Mouse (Mus musculus) lung, adult 18-20 months (tissue): ENCODE results near the gene Rims3.
A peak's percentile ranks its signal among the peaks of the same experiment; 100 is the strongest.

ENCODE experiments used
- DNase-seq, 2 experiments: peaks; one replicate each; pipeline ENCODE4 v3.0.0; 2022; ENCODE audit warnings: mixed read lengths in 2 of 2

Rims3 gene

DNA sequence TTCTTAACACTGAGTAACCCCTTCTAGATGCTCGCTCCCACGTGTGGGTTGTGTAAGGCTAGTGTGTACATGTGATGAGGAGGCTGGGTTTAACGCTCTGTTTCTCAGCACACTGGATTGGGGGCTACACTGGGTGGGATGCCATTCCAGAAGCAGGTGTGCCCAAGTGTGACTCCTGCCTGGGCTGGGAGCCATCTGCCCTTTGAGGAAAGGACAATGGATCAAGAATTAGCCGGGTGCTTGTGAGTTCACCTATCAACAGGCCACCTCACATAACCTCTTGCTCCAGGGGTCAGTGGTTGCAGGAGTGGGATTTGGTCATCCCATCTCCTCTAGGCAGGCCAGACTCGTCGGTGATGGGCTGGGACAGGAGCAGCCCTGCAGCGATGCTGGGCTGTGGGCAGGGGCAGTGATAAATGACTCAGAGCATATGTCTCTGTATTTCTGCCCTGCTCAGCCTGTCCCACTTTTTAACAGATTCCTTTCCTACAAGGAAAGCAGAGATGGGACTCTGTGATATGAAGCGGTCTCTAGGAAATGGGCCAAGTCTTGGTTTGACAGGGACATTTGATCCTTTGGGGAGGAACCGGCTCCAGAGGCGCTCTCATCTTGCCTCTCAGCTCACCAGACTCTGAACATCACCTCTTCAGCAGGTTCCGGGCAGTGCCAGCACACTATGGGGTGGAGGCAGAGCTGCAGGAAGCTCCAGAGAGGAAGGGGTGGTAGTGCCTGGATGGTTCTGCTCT, 39.2 kb downstream of the Rims3 start:
- no peak for DNase-seq

DNA sequence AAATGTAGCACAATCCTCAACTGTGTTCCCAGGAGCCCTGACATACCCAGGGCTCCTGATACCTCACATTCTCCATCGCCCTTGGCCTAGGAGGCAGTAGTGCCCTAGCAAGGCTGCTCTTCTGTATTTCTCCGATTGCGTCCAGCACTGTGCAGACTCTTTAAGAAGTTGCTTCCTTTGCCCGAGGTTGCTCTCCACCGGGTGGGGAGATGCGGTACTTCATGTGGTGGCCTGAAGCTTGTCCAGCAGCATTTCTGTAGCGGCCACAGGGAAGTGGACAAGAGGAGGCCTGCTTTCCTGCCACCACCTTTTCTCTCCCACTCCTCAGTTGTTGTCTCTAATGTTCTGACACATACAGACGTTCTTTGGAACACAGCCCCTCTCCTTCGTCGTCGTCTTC, 40.0 kb downstream of the Rims3 start:
- no peak for DNase-seq

DNA sequence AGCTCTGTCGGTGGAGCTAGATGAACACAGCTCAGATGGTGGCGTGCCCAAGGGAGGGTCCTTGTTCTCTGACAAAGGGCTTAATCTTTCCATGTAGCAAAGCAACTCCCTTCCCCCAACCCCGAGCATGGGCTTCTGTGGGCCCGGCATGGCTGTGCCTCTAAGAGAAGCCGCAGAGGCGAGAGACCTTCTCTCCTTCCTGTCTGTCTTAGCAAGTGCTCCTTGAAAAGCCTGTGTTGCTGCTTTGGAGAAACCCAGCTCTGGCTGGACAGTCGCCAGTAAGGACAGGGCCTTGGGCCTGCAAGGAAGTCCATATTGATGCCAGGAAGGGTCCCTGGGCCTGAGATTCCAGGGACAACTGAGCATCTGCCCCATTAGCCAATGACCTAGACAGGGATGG, 40.6 kb downstream of the Rims3 start:
- no peak for DNase-seq

DNA sequence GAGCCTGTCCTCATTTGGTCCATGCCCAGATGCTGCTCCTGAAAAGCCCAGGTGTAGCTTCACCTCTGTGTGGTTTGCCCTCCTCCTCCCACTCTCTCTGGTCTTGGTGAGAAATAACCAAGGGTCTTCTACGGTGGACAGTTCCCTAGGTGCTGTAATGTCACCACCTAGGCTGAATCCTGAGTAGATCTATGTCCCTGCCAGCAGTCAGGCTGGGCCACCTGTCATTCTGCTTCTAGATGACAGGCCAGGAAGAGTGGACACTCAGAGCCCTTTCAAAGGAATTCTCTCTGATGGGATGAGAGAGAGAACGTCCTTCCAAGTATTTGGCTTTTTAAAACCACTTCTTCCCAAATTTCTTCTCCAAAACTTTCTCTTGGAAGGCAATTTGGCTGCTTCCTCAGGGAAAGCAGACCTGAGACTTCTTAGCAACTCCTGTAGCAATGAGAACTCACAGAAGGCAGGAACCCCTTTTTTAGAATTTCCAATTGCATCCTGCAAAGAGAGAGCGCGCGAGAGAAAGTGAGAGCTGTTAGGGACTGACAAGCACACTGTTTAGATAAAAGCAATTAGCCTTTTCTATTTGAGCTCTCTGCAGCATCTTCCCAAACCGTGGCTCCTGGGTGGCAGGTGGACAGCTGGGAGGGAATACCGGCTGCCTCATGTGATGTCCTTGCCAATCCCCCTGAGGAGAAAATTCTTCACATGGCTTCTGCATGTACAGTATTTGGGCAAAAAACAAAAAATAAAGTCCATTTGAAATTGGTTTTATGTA, 41.4 kb downstream of the Rims3 start:
- no peak for DNase-seq

DNA sequence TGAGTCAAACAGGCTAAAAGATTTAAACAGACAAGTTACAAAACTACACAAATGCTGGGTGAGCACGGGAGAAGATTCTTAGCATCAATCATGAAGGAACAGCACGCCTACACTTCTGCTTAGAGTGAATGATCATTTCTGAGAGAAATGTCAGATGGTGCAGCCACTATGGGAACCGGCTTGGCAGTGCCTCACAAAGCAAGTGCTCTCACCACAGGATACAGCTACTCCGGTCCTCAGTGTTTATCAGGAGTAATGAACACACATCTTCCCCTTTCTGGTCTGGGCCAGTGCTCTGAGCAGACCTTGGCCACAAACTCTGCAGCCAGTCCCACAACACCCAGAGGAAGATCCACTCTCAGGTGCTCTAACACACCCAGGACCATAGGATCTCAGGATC, 49.9 kb downstream of the Rims3 start:
- no peak for DNase-seq

DNA sequence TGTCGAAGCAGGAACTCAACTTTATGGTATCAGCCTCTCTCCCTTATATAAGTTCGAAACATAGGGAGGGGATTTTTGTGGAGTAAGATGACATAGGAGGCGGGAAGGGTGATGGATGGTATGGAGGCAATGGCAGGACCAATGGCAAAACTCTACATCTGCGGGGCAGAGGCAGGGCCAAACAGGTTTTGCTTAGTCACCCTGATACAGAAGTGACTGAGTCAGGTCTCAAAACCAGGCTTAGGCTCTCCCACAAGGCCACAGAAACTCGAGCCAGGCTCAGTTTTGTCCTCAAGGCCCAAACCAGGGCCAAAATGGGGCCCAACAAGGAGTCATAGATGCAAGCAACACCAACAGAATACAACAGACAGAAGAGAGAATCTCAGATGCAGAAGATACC, 51.0 kb downstream of the Rims3 start:
- DNase-seq, result no peak

DNA sequence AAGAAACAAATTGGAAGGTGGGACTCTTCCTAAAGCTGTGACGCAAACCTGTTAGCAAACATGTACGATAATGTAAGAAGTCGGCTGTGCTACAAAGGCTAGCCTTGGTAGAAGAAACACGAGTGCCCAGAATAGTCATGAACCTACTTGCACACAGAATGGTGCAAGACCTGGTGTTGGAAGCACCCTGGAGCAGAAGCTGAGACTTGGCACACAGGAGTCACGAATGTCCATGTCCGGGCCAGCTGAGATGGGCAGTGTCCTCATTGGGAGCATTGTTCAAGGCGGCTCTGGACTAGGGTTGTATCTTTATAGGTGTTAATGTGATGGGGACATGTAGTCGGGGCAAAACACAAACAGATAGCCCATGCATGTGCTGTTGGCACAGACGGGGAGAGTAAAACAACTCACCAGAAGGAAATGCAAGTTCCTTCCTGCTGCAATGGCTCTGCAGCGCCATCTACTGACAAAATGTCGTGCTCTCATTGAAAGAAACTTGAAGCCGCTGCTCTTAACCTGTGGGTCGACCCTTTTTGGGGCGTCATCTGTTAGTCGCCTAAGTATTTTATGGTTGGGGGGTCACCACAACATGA, 55.0 kb downstream of the Rims3 start:
- peak; percentile 17 to 39 for DNase-seq

DNA sequence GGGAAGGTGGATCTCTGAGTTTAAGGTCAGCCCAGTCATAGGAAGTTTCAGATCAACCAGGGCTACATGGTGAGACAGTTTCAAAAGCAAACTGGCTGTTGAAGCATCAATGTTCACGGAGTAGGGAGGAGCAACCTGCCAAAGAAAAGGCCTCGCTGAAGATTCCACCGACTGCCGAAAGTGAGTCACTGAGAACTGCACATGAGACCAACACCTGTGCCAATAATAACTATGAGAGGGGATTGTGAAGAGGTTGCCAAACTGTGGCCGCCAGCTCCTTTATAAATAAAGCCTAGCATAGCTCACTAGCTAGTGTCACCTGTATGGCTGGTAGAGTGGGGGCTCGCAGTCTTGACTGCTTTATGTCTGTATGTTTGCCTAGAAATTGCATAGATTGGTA, 56.5 kb downstream of the Rims3 start:
- DNase-seq, result no peak

DNA sequence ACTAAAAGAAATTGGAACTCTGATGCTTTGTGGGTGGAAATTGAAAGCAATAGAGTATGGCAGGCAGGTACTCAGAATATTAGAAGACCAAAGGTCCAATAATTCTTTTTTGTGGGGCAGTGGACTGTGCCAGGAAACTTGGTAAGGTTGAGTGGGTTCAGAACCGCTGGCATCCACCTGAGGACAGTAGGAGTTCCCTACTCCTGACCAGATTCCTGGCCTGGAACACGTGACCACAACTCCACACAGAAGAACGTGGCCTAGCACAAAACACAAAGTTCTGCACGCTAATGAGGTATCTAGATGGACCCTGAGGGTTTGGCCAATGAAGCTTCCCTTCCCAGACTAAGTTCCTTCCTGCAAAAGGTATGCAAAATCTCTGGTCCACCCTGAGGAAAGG, 58.2 kb downstream of the Rims3 start:
- DNase-seq, result no peak

DNA sequence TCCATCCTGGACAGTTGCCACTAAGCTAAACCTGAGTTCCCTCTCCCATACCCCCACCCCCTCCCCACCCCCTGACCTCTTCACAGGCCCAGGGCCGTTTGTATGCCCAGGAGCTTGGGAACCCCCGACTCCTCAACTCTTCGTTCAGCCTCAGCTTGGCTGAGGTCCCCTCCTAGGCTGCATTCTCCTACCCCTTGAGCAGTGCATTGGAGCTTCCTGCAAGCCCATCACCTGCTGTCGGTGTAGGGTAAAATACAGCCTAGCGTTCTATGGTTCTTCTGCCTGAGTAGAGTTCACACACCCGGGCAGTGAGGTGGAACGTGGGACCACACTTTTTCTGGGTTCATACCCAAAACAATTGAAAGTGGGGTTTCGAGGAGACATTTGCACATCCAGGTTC, 58.8 kb downstream of the Rims3 start:
- DNase-seq, result no peak

DNA sequence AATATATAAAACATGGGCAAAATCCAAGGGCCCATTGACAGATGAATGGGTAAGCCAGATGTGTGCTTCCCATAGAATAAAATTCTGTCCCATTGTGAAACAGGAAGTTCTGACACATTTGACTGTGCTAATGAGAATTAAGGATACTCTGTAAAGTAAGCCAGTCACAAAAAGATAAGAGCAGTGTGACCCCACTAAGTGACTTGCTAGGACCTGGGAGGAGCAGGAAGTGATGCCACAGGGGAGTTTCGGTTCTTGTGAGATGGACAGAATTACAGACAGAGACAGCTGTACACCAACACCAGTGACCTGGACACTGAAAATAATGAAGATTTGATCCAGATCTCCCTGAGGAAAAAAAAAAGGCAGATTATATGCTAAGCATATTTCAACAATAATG, 59.2 kb downstream of the Rims3 start:
- DNase-seq, result no peak

DNA sequence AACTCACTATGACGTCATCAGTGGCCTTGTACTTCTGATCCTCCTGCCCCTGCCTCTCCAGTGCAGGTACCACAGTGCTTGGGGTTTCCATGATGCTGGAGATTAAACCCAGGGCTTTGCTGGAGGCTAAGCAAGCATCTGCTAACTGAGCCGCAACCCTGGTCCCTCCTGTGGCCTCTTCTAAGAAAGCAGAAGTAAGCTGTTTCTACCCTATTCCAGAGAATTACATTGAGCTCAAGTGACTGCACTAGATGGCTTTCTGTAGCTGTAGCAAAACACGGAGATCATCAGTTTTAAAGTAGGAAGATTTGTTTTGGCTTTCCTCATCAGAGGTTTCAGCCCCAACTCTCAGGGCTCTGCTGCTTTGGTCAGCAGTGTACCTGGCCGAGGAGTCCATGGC, 59.9 kb downstream of the Rims3 start:
- DNase-seq, result no peak

DNA sequence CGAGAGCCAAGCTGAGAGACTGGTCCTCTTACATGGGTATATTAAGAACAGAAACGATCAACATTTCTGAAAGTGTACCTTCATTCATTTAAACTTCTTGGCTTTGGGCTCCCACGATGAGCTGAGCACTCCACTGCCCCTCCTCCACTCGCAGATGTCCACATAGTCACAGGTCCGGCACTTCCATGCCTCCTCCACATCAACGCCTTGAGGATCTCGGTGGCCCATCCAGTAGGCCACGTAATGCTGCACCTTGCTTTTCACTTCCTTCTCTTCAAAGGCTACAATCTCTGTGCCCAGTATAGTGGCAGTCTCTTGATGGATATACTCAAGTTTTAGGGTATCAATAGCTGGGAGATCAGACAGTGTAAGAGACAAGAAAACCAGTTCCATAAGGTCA, 66.8 kb downstream of the Rims3 start:
- no peak for DNase-seq

DNA sequence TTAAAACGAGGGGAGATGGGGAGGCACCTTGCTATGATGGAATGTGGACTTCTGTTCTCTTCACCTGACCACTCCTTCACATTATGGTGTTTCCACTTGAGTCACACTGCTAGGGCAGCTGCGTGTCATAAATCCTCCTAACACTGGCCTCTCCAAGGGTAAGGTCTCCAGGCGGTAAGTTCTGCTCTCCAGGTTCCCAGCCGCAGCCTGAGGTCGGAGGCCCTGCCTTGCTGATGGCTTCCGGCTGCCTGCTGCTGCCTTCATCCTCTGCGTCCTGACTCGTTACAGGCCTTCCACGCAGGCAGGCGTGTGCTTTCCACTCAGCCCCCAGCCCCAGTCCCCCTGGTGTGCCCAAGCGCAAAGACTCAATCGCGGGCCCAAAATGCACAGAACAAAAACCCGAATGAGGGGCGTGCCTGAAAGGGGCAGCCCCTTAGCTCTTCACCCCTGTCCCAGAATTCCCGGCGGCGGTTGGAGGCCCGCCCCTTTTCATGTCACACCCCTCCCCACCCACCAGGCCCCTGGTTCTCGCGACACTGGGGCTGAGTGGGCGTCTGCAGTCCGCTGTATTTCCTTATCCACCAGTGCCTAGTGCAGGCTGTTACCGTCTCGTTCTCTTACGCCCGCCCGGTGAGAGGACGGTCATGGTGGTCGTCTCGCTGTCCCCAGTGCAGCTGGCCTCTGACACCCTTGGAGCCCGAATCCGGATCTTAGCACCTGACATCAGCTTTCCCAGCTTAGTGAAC, 70.1 kb downstream of the Rims3 start, which contains the start of gene Exo5:
Gene Exo5 (minus strand): TSS at position 464 of the 746 bp plus-strand sequence.
- DNase-seq, result peak; percentile 90 to 93

DNA sequence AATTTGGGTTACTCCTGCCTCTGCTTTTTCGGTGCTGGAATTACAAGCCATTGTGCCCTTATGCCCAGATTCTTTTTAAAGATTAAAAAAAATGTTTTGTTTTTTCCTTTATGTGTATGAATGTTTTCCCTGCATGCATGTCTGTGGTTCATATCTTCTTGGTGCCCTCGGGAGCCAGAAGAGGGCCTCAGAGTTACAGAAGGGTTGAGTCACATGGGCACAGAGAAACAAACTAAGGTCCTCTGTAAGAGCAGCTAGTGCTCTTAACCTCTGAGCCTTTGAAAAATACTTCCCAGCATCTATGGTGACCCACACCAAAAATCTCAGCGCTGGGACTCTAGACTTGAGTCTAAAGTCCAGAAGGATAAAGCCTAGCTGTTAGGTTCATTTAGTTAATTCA, 70.8 kb downstream of the Rims3 start:
- peak; percentile 54 to 56 for DNase-seq

DNA sequence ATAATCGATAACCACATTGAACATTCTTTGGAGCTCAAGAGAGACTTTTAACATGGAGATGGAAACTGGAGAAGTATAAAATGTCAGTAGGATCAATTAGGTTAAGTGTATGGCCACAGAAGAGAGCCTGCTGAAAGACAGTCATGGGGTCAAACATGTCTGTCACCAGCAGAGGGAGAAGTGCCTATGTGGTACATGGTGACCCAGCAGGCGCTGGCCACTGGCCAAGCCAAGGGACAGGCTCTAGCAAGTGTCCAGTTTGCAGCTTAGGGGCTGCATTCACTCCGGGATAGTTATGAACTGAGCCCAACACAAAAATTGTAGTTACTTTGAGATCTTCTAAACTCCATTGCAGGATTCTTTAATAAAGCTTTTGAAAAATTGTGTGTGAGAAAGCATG, 74.1 kb downstream of the Rims3 start:
- no peak for DNase-seq

DNA sequence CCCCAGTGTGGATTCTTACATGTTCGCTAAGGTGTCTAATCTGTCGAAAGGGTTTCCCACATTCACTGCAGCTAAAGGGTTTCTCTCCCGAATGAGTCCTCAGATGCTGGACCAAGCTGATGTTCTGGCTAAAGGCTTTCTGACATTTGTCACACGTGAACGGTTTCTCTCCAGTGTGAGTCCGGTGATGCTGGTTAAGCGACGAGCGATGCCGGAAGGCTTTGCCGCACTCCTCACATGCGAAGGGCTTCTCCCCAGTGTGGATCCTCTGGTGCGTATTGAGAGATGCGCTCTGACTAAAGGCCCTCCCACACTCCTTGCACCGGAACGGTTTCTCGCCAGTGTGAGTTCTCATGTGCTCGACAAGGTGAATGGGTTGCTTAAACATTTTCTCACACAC, 76.1 kb downstream of the Rims3 start:
- no peak for DNase-seq

DNA sequence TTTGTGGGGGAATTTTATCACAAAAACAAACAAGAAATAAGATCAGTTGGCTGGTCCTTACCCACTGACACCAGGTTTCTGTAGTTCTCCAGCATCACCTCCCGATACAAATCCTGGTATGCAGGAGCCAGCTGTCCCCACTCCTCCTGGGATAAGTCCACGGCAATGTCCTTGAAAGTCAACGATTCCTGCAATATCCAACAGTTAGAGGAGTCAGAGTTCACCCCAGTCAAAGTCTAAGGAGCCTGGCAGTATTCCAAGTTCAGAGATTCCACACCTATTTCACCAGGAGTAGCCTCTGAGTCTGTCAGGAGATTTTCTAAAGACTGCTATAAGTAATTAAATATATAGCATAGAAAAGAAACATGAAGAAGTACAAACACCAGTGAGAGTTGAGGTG, 80.4 kb downstream of the Rims3 start:
- no peak for DNase-seq
